Mouse (Mus musculus) heart, embryonic 16.5 days (tissue): ENCODE data around the gene Nop9. TPM values are rescaled to one million over a fixed set of nuclear protein-coding genes. Genes with fewer than 3 reads are reported as not detected.

Source experiments
- ATAC-seq: fragments of 200-750 bp; cut with Nextera tagmentation; replicated peaks from 2 replicates; pipeline ENCODE4 v1.8.0; 2017; ENCODE audit warnings: moderate number of reproducible peaks; ENCODE audit not compliant: insufficient read depth, low FRiP score; ENCODE audit errors: extremely low read depth
- H3K27ac ChIP-seq: fragments of 300-500 bp; sonication (generic); 2 replicates; pipeline ENCODE4 v1.5.1; 2014; ENCODE audit warnings: mild to moderate bottlenecking, low read length, control low read depth, moderate library complexity
- H3K27me3 ChIP-seq: fragments of 300-500 bp; sonication (generic); 2 replicates; pipeline ENCODE4 v1.6.1; 2014; ENCODE audit warnings: low read length, mixed read lengths; ENCODE audit not compliant: control insufficient read depth, insufficient read depth
- H3K36me3 ChIP-seq: fragments of 300-500 bp; sonication (generic); 2 replicates; pipeline ENCODE4 v1.6.1; 2014; ENCODE audit not compliant: control insufficient read depth, insufficient read depth
- H3K4me1 ChIP-seq: fragments of 300-500 bp; sonication (generic); 2 replicates; pipeline ENCODE4 v1.6.1; 2014; ENCODE audit warnings: low read length, mixed read lengths; ENCODE audit not compliant: control insufficient read depth, insufficient read depth
- H3K4me2 ChIP-seq: fragments of 300-500 bp; sonication (generic); 2 replicates; pipeline ENCODE4 v1.6.1; 2014; ENCODE audit warnings: low read depth, mild to moderate bottlenecking, control low read depth, low read length
- H3K4me3 ChIP-seq: fragments of 300-500 bp; sonication (generic); 2 replicates; pipeline ENCODE4 v1.5.1; 2014; ENCODE audit warnings: mild to moderate bottlenecking, control low read depth, low read length
- H3K9ac ChIP-seq: fragments of 300-500 bp; sonication (generic); 2 replicates; pipeline ENCODE4 v1.6.1; 2014; ENCODE audit warnings: low read length, control low read depth
- H3K9me3 ChIP-seq: fragments of 300-500 bp; sonication (generic); replicated peaks from 2 replicates; pipeline ENCODE4 v1.6.1; 2016; ENCODE audit warnings: low read length; ENCODE audit not compliant: control insufficient read depth
- WGBS: fragments of 180-500 bp; shearing (Covaris S2); extraction: QIAGEN DNeasy Blood & Tissue Kit; methylation state at CpG from one replicate; pipeline ENCODE4 v1.1.7; 2014; 5-methylcytosine and 5-hydroxymethylcytosine counted together
- polyA plus RNA-seq: library from polyadenylated mRNA; unstranded; fragments of >200 nt; fragmentation: Nextera tagmentation; extraction: Ambion mirVana; gene quantifications from 2 replicates; pipeline ENCODE4 v1.2.1, GENCODE M21; 2015

The Nop9 gene
- polyA plus RNA-seq: 21.5 and 22.7 TPM in 2 replicates

- Histone ChIP-seq H3K27ac (peak within 1 kb of the TSS; percentile 66), H3K27me3 (no peaks in the 10 kb centered on the region), H3K9me3 (no peaks in the 10 kb centered on the region), H3K36me3 (peaks cover 15% of the 10 kb centered on the region), H3K4me3 (peak within 1 kb of the TSS; percentile 92), H3K4me1 (peaks cover 22% of the 10 kb centered on the region), H3K9ac (peak within 1 kb of the TSS; percentile 91), H3K4me2 (peak within 1 kb of the TSS; percentile 94)
- WGBS: 1% methylated on average over 38 of the region's 48 CpGs
- ATAC-seq: peak; percentile 88
These were observed at the start of gene Nop9, which contains the start of gene Dhrs1 for GRCm38 (mm10) chr14:55745180-55745860. TSS of gene Nop9 (plus strand) at chr14:55745693. TSS of gene Dhrs1 (minus strand) at chr14:55745690.

- H3K4me2 ChIP-seq: no peak overlapping the region
- no peaks in the 10 kb centered on the region for H3K36me3 ChIP-seq
- no peak for ATAC-seq
- no peaks in the 10 kb centered on the region for H3K9me3 ChIP-seq
- H3K9ac ChIP-seq: no peak overlapping the region
- 75% methylated on average over 4 of the region's 4 CpGs for WGBS
- no peaks in the 10 kb centered on the region for H3K4me1 ChIP-seq
- no peak overlapping the region for H3K27ac ChIP-seq
- H3K27me3 ChIP-seq: no peaks in the 10 kb centered on the region; the same call in 1 of the 2 replicates
- H3K4me3 ChIP-seq: no peak overlapping the region
These were observed 48.3 kb upstream of the Nop9 start for GRCm38 (mm10) chr14:55697226-55697625.

GRCm38 (mm10) chr14:55701131-55701530 lies 44.4 kb upstream of the Nop9 start:
- Histone ChIP-seq H3K9me3 (no peaks in the 10 kb centered on the region), H3K4me2 (no peak overlapping the region), H3K9ac (no peak overlapping the region), H3K27ac (no peak overlapping the region), H3K4me1 (no peaks in the 10 kb centered on the region), H3K27me3 (no peaks in the 10 kb centered on the region; the same call in 1 of the 2 replicates), H3K4me3 (no peak overlapping the region), H3K36me3 (no peaks in the 10 kb centered on the region)
- no peak for ATAC-seq
- WGBS: 67% methylated on average over 9 of the region's 9 CpGs

GRCm38 (mm10) chr14:55702761-55703160 lies 42.7 kb upstream of the Nop9 start:
- H3K27me3 ChIP-seq: no peaks in the 10 kb centered on the region; the same call in 1 of the 2 replicates
- H3K4me3 ChIP-seq: no peak overlapping the region
- no peak overlapping the region for H3K4me2 ChIP-seq
- H3K4me1 ChIP-seq: no peaks in the 10 kb centered on the region
- no peak for ATAC-seq
- H3K9ac ChIP-seq: no peak overlapping the region
- H3K27ac ChIP-seq: no peak overlapping the region
- no peaks in the 10 kb centered on the region for H3K9me3 ChIP-seq
- no peaks in the 10 kb centered on the region for H3K36me3 ChIP-seq
- WGBS: 58% methylated on average over 6 of the region's 6 CpGs

- H3K4me1 ChIP-seq: no peaks in the 10 kb centered on the region
- no peaks in the 10 kb centered on the region for H3K36me3 ChIP-seq
These were observed 39.4 kb upstream of the Nop9 start for GRCm38 (mm10) chr14:55706051-55706600.

GRCm38 (mm10) chr14:55707397-55707796 lies 38.1 kb upstream of the Nop9 start:
- WGBS: 65% methylated on average over 5 of the region's 5 CpGs
- H3K9me3 ChIP-seq: no peaks in the 10 kb centered on the region
- ATAC-seq: no peak
- H3K9ac ChIP-seq: no peak overlapping the region
- no peaks in the 10 kb centered on the region for H3K4me1 ChIP-seq
- no peak overlapping the region for H3K27ac ChIP-seq
- no peak overlapping the region for H3K4me2 ChIP-seq
- H3K27me3 ChIP-seq: peaks cover 6% of the 10 kb centered on the region
- no peak overlapping the region for H3K4me3 ChIP-seq
- no peaks in the 10 kb centered on the region for H3K36me3 ChIP-seq

More at GRCm38 (mm10) chr14:55706051-55706600, 39.4 kb upstream of the Nop9 start:
- H3K4me3 ChIP-seq: no peak overlapping the region
- H3K27ac ChIP-seq: no peak overlapping the region
- H3K27me3 ChIP-seq: no peaks in the 10 kb centered on the region; the same call in 1 of the 2 replicates
- H3K4me2 ChIP-seq: no peak overlapping the region
- H3K9ac ChIP-seq: no peak overlapping the region
- 77% methylated on average over 8 of the region's 8 CpGs for WGBS
- ATAC-seq: no peak
- no peaks in the 10 kb centered on the region for H3K9me3 ChIP-seq

GRCm38 (mm10) chr14:55709509-55709908 lies 36.0 kb upstream of the Nop9 start:
- 0 out of 2 replicates have a peak, but pooled peaks cover 6% of the 10 kb centered on the region for H3K4me1 ChIP-seq
- H3K36me3 ChIP-seq: no peaks in the 10 kb centered on the region
- H3K27ac ChIP-seq: no peak overlapping the region
- ATAC-seq: no peak
- no peak overlapping the region for H3K4me3 ChIP-seq
- no peak overlapping the region for H3K4me2 ChIP-seq
- no peak overlapping the region for H3K9ac ChIP-seq
- H3K27me3 ChIP-seq: peaks cover 13% of the 10 kb centered on the region
- 78% methylated on average over 4 of the region's 4 CpGs for WGBS
- no peaks in the 10 kb centered on the region for H3K9me3 ChIP-seq

GRCm38 (mm10) chr14:55711786-55712185 lies 33.7 kb upstream of the Nop9 start:
- Histone ChIP-seq H3K9me3 (no peaks in the 10 kb centered on the region), H3K4me3 (no peak overlapping the region), H3K9ac (no peak overlapping the region), H3K4me1 (0 out of 2 replicates have a peak, but pooled peaks cover 6% of the 10 kb centered on the region), H3K27me3 (peaks cover 13% of the 10 kb centered on the region), H3K27ac (no peak overlapping the region), H3K36me3 (no peaks in the 10 kb centered on the region), H3K4me2 (no peak overlapping the region)
- no peak for ATAC-seq
- 73% methylated on average over 7 of the region's 7 CpGs for WGBS
